Mouse (Mus musculus): ENCODE results near the gene Ubac2. TPM values are rescaled to one million over a fixed set of nuclear protein-coding genes. Genes with fewer than 3 reads are reported as not detected.

Ubac2 gene
- polyA plus RNA-seq, 1 experiment from 2014 or later, result 25.5 TPM

DNA sequence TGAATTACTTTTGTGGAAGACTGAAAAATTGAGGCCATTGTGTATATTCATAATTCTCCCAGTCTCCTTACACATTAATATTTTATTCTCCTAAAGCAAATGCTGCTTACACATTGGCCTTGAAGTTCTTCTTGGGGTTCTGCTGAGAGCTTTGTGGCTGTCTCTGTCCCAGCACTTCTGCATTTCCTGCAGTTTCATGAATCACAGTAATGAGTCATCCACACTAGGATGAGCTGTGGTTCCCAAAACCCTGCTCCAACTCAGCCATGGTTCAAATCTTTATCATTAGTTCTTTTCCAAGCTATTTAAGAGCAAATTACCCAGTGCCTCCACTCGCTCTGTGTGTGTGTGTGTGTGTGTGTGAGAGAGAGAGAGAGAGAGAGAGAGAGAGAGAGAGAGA lies 108.9 kb downstream of the Ubac2 start:
- Histone ChIP-seq H3K4me3 (no peak overlapping the region), H3K9ac (no peak overlapping the region), H3K4me1 (peaks cover 33% of the 10 kb centered on the region), H3K36me3 (no peaks in the 10 kb centered on the region), H3K4me2 (no peak overlapping the region), H3K9me3 (replicated peaks) (no peaks in the 10 kb centered on the region), H3K27ac (no peak overlapping the region), H3K27me3 (replicated peaks) (no peaks in the 10 kb centered on the region)
- ATAC-seq, result no peak
- 70% methylated on average over 1 of the region's 1 CpGs for WGBS (ENCODE audit: insufficient replicate concordance)

DNA sequence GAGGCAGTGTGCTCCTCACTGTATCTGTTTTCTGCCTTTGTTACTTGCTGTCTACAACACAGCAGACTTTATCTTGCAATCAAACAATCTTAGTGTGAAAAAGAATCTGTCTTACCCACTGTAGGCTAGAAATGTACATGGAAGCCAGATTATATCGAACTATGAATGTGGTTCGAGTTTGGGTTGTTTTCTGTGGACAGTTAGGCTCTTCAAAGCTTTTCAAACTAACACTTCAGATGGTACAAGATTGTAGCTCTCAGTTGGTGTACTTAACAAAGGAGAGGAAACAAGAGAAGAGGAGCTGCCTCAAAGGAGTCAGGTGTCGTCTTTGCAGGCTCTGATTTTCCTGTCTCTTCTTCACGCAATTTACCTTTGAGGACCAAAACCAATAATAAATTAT lies 109.3 kb downstream of the Ubac2 start:
- Histone ChIP-seq H3K4me2 (no peak overlapping the region), H3K4me1 (peaks cover 33% of the 10 kb centered on the region), H3K9ac (no peak overlapping the region), H3K27ac (no peak overlapping the region), H3K27me3 (replicated peaks) (no peaks in the 10 kb centered on the region), H3K36me3 (no peaks in the 10 kb centered on the region), H3K9me3 (replicated peaks) (no peaks in the 10 kb centered on the region), H3K4me3 (no peak overlapping the region)
- WGBS (ENCODE audit: insufficient replicate concordance), result 76% methylated on average over 4 of the region's 4 CpGs
- ATAC-seq, result no peak

DNA sequence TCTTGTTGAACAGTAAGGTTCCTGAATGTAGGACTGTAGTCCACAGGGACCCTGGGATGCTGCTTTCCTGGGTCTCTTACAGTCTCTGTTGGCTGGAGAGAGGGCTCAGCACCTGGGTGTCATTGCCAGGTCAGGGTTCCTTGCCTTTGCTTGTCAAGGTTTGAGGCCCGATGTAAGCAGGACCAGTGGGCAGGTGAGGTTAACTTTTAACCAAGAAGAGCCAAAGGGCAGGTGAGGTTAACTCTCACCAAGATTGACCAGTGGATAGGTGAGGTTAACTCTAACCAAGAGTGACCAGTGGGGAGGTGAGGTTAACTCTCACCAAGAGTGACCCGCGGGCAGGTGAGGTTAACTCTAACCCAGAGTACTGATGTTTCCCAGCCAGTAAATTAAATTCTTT lies 110.9 kb downstream of the Ubac2 start:
- H3K4me2 ChIP-seq, result no peak overlapping the region
- no peaks in the 10 kb centered on the region for H3K9me3 ChIP-seq (replicated peaks)
- no peak overlapping the region for H3K27ac ChIP-seq
- H3K4me1 ChIP-seq, result peaks cover 21% of the 10 kb centered on the region
- H3K9ac ChIP-seq, result no peak overlapping the region
- WGBS (ENCODE audit: insufficient replicate concordance), result 79% methylated on average over 3 of the region's 3 CpGs
- H3K4me3 ChIP-seq, result no peak overlapping the region
- peaks cover 4% of the 10 kb centered on the region for H3K36me3 ChIP-seq
- H3K27me3 ChIP-seq (replicated peaks), result no peaks in the 10 kb centered on the region
- ATAC-seq, result no peak

DNA sequence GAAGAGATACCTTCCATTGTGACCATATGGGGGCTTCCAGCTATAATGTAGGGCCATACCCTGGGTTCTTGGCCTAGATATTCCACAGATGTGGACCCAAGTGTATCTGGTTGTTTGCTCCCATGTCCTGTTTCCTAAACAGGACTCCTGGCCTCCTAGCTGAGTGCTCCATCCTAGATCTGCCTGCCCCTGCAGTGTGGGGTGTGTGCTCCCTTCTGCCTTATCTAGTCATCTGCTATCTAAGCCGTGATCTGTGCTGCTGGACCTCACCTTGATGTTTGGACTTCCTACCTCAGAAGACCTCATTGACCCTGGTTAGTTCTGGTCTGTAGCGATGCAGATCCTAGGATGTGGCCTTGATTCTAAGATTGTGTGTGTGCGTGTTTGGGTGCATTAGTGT lies 111.4 kb downstream of the Ubac2 start:
- Histone ChIP-seq H3K36me3 (peaks cover 9% of the 10 kb centered on the region), H3K4me2 (no peak overlapping the region), H3K9me3 (replicated peaks) (no peaks in the 10 kb centered on the region), H3K4me3 (no peak overlapping the region), H3K4me1 (peaks cover 22% of the 10 kb centered on the region), H3K9ac (no peak overlapping the region), H3K27me3 (replicated peaks) (no peaks in the 10 kb centered on the region), H3K27ac (no peak overlapping the region)
- no peak for ATAC-seq
- 70% methylated on average over 3 of the region's 3 CpGs for WGBS (ENCODE audit: insufficient replicate concordance)

DNA sequence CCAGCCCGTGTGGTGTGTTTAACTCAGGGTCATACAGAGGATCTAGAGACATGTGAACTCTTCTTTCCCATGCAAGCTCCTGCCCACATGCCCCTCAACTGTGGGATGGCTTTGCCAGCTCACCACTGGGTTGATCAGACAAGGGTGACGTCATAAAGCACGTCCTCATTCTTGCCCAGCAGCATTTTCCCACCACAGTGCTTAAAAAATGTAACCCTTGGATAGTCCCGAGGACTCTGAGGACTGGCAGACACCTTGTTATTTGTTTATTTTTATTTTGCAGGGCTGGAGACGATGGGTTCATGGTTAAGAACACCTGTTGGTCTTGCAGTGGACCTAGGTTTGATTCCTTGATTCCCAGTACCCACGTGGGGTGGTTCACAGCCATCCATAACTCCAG lies 112.5 kb downstream of the Ubac2 start:
- Histone ChIP-seq H3K27ac (no peak overlapping the region), H3K36me3 (peaks cover 18% of the 10 kb centered on the region), H3K9me3 (replicated peaks) (no peaks in the 10 kb centered on the region), H3K9ac (no peak overlapping the region), H3K27me3 (replicated peaks) (no peaks in the 10 kb centered on the region), H3K4me2 (no peak overlapping the region), H3K4me1 (peaks cover 24% of the 10 kb centered on the region), H3K4me3 (no peak overlapping the region)
- 71% methylated on average over 6 of the region's 6 CpGs for WGBS (ENCODE audit: insufficient replicate concordance)
- no peak for ATAC-seq

DNA sequence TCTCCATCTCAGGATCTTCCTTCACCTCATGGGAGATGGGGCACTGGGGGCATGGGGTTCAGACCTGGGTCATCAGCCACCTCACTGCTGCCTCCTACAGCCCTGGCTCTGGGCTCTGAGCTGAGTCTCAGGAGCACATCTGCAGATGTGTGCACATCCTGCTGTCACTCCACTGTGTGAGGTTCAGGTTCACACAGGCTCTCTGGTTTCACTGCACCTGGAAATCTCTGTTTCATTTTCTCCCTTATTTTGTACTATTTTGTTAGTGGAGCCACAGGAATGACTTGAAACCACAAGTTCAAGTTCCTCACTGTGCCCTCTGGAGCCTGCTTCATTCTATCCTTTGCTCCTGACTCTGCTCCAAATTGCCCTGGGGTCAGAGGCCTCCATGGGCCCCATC lies 113.5 kb downstream of the Ubac2 start:
- peaks cover 25% of the 10 kb centered on the region for H3K36me3 ChIP-seq
- peaks cover 24% of the 10 kb centered on the region for H3K4me1 ChIP-seq
- H3K4me3 ChIP-seq, result no peak overlapping the region
- H3K27me3 ChIP-seq (replicated peaks), result no peaks in the 10 kb centered on the region
- no peak overlapping the region for H3K27ac ChIP-seq
- H3K4me2 ChIP-seq, result no peak overlapping the region
- no peak overlapping the region for H3K9ac ChIP-seq
- no peaks in the 10 kb centered on the region for H3K9me3 ChIP-seq (replicated peaks)
- no peak for ATAC-seq

DNA sequence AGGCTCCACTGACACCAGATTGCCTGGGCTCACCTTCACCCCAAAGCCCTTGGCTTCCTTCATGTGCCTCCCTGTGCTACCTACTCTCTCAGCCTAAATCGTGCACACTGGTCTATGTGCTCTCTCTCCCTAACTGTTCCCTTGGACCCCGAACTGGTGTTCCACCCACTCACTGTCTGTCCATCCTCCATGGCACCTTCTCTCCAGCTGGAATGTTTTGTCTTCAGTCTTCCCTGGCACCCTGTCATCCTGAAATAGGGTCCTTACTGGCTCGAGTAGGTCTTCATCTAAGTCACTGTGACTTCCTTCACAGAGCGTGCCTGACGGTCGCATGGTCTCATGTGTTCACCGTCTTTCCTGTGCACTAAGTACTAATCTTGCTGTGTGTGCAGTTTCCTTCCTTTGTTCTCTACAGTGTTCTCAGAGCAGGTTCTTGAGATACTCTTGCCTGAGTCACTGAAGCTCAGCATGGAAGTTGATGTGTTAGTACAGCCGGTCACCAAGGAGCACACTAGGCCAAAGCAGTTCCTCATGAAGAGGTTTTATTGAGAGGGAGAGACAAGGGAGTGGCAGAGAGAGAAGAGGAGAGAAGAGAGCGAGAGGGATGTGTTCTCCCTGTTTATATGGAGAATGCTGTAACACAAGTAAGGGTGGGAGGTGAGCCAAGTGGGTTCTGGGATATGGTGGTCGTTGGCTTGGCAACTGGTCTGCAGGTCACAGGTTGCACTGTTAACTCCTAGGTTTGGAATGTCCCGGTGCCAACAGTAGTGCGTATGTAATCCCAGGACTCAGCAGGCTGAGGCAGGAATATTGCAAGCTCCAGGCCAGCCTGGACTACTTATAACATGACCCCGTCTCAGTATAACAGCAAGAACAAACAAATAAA lies 114.2 kb downstream of the Ubac2 start:
- Histone ChIP-seq H3K9ac (no peak overlapping the region), H3K36me3 (peaks cover 26% of the 10 kb centered on the region), H3K4me1 (peaks cover 24% of the 10 kb centered on the region), H3K27ac (no peak overlapping the region), H3K4me2 (no peak overlapping the region), H3K27me3 (replicated peaks) (no peaks in the 10 kb centered on the region), H3K4me3 (no peak overlapping the region), H3K9me3 (replicated peaks) (no peaks in the 10 kb centered on the region)
- 71% methylated on average over 13 of the region's 13 CpGs for WGBS (ENCODE audit: insufficient replicate concordance)
- no peak for ATAC-seq

DNA sequence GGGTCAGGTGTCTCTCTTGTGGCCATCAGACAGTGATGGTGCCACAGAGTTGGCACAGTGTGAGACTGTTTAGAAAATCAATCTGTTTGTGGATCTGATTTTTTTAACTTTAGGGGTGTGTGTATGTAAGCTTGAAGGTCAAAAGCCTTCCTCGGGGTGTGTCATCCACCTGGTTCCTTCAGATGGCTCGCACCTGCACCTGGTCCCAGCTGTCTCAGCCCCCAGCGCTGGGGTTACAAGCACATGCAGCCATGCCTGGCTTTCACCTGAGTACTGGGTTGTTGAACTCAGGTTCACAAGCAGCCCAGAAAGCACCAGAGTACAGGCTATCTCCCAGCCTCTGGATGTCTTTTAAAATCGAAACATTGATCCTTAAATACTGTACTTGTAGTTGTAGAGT lies 115.2 kb downstream of the Ubac2 start:
- no peak overlapping the region for H3K9ac ChIP-seq
- 81% methylated on average over 4 of the region's 4 CpGs for WGBS (ENCODE audit: insufficient replicate concordance)
- H3K4me1 ChIP-seq, result peaks cover 24% of the 10 kb centered on the region
- H3K4me3 ChIP-seq, result no peak overlapping the region
- H3K9me3 ChIP-seq (replicated peaks), result no peaks in the 10 kb centered on the region
- no peaks in the 10 kb centered on the region for H3K27me3 ChIP-seq (replicated peaks)
- no peak overlapping the region for H3K27ac ChIP-seq
- no peak for ATAC-seq
- no peak overlapping the region for H3K4me2 ChIP-seq
- H3K36me3 ChIP-seq, result peaks cover 33% of the 10 kb centered on the region

DNA sequence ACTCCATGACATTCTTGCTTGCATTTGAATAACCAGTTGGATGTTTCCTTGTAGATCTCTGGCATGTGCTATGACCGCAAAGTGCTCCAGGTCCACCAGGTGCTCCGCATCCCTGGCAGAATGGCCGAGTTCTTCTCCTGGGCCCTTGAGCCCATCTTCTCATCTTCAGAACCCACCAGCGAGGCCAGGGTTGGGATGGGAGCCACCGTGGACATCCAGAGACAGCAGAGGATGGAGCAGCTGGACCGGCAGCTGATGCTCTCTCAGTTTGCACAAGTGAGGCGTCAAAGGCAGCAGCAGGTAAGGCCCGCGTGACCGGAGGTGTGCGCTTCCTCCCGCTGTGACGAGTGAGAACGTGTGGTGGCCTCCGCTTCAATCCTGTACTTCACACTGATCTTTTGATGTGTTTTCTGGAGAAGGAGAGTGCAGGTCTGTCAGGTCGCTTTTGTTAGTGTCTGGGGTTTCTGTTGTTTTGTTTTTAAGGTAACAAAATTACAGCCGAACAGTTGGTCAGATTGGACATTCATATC lies 115.8 kb downstream of the Ubac2 start:
- no peaks in the 10 kb centered on the region for H3K9me3 ChIP-seq (replicated peaks)
- no peak for ATAC-seq
- WGBS (ENCODE audit: insufficient replicate concordance), result 79% methylated on average over 17 of the region's 17 CpGs

DNA sequence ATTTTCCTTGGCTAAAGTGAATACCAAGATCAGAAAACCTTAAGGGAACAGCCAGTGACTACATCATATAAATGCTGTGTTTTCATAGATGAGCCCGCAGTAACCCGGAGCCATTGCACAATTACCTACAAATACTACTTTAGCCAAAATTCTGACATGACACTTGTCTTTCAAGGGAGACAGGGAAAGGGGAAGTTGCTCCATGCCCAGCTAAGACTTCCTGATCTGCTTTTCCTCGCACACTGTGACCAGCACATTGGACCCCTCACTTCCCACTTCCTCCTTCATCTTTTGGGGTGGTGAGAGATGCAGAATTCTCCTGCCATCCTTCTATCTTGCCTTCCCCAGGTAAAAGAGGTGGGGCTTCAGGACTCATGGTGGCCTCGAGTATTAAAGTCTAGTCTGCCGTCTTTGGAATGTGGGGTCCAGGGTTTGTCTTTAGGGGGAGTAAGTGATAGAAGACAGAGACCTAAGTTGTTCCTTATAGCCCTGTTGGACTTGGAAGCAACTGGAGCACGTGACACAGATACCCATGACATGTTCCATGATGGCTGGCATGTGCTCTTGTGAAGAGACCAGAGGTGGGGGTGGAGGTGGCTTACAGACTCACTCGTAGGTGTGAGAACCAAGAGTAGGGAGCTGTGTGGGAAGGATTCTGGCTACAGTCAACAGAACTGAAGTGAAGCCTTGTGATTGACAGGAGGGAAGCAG lies 116.6 kb downstream of the Ubac2 start:
- 56% methylated on average over 7 of the region's 7 CpGs for WGBS (ENCODE audit: insufficient replicate concordance)
- H3K36me3 ChIP-seq, result peaks cover 33% of the 10 kb centered on the region
- H3K4me3 ChIP-seq, result no peak overlapping the region
- H3K27me3 ChIP-seq (replicated peaks), result no peaks in the 10 kb centered on the region
- H3K4me1 ChIP-seq, result peaks cover 21% of the 10 kb centered on the region
- no peak overlapping the region for H3K4me2 ChIP-seq
- H3K27ac ChIP-seq, result no peak overlapping the region
- ATAC-seq, result no peak
- no peak overlapping the region for H3K9ac ChIP-seq
- H3K9me3 ChIP-seq (replicated peaks), result no peaks in the 10 kb centered on the region

More for the DNA sequence above, 115.8 kb downstream of the Ubac2 start:
- Histone ChIP-seq H3K4me3 (no peak overlapping the region), H3K4me2 (no peak overlapping the region), H3K4me1 (peaks cover 23% of the 10 kb centered on the region), H3K27me3 (replicated peaks) (no peaks in the 10 kb centered on the region), H3K9ac (no peak overlapping the region), H3K36me3 (peaks cover 33% of the 10 kb centered on the region), H3K27ac (no peak overlapping the region)

DNA sequence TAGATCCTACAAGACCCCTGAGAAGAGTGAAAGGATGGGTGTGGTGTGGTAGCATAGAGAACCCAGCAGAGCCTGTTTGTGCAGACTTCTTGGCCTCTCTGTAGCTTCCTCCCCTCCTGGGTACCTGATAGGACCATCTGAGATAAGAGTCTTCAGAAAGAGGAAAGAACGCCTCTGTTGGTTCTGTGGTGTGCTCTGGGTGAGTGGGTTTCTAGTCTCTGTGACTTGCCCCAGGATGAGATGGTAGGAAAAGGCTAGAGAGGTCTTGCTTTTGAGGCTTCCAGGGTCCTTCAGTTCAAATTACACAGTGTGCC lies 117.1 kb downstream of the Ubac2 start:
- no peak for ATAC-seq
- WGBS (ENCODE audit: insufficient replicate concordance), result 13% methylated on average over 1 of the region's 1 CpGs
- H3K9me3 ChIP-seq (replicated peaks), result no peaks in the 10 kb centered on the region
- no peak overlapping the region for H3K4me2 ChIP-seq
- no peak overlapping the region for H3K4me3 ChIP-seq
- H3K27me3 ChIP-seq (replicated peaks), result no peaks in the 10 kb centered on the region
- H3K27ac ChIP-seq, result no peak overlapping the region
- peaks cover 21% of the 10 kb centered on the region for H3K4me1 ChIP-seq
- H3K9ac ChIP-seq, result no peak overlapping the region
- peaks cover 33% of the 10 kb centered on the region for H3K36me3 ChIP-seq

DNA sequence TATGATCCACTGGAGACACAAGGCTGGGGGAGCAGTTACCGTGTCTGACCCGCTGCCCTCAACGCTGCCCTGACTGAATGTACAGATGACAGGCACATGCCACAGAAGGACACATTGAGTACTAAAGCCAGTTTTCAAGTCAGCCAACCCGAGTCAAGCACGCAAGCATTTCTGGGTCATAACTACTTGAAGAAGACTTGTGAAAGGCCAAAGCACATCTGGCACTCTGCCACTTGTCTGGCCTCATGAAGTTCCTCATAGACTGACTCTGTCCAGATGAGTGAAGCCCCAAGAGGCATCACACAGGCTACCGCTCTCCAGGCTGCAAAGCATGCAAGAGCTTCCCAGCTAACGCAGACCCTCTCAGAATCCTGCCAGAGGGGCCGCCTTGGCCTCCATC lies 118.4 kb downstream of the Ubac2 start:
- H3K27me3 ChIP-seq (replicated peaks), result no peaks in the 10 kb centered on the region
- H3K4me3 ChIP-seq, result no peak overlapping the region
- peaks cover 21% of the 10 kb centered on the region for H3K4me1 ChIP-seq
- ATAC-seq, result no peak
- 85% methylated on average over 8 of the region's 8 CpGs for WGBS (ENCODE audit: insufficient replicate concordance)
- peaks cover 33% of the 10 kb centered on the region for H3K36me3 ChIP-seq
- no peak overlapping the region for H3K9ac ChIP-seq
- H3K4me2 ChIP-seq, result no peak overlapping the region
- H3K27ac ChIP-seq, result no peak overlapping the region
- no peaks in the 10 kb centered on the region for H3K9me3 ChIP-seq (replicated peaks)

All from liver, embryonic 12.5 days (tissue).